22 mouse cellular contexts compared by ENCODE assay signal in genomic region chr8:96647743-96648142, GRCm38 (mm10).
DNase-seq lines count a peak whose midpoint lies in the region; ATAC-seq and TF ChIP-seq lines count a peak whose summit lies in the region.
"Had no signal": no experiment of that assay in that cellular context is flagged by ENCODE, and none has a peak within 500 bp of the region (broad histone marks: within the 10 kb centered on the region; RNA-seq: fewer than 3 reads in every experiment).

No protein-coding gene starts in this region.

- no peaks in the 10 kb centered on the region for H3K4me1 ChIP-seq in intestine, embryonic 15.5 days (replicated peaks)
- H3K4me1 ChIP-seq in intestine, postnatal 0 days (replicated peaks; ENCODE audit: control insufficient read depth, insufficient read depth, low read length), result no peaks in the 10 kb centered on the region
- no peaks in the 10 kb centered on the region for H3K4me1 ChIP-seq in kidney, embryonic 16.5 days (ENCODE audit: insufficient read depth, low read length)
- H3K4me1 ChIP-seq: embryonic facial prominence, embryonic 12.5 days; embryonic facial prominence, embryonic 15.5 days; hindbrain, embryonic 12.5 days; hindbrain, embryonic 15.5 days had no signal

- H3K4me3 ChIP-seq in intestine, embryonic 15.5 days (replicated peaks), result no peak overlapping the region
- no peak overlapping the region for H3K4me3 ChIP-seq in intestine, postnatal 0 days (ENCODE audit: low read depth, low read length)
- H3K4me3 ChIP-seq in kidney, embryonic 16.5 days (ENCODE audit: low read length), result no peak overlapping the region
- H3K4me3 ChIP-seq: embryonic facial prominence, embryonic 12.5 days; embryonic facial prominence, embryonic 15.5 days; gastrocnemius, adult 2 months; hindbrain, embryonic 12.5 days; hindbrain, embryonic 15.5 days had no signal

- no peaks in the 10 kb centered on the region for H3K36me3 ChIP-seq in intestine, embryonic 15.5 days
- no peaks in the 10 kb centered on the region for H3K36me3 ChIP-seq in intestine, postnatal 0 days (ENCODE audit: control insufficient read depth, insufficient read depth)
- H3K36me3 ChIP-seq in kidney, embryonic 16.5 days (ENCODE audit: insufficient read depth, low read length), result no peaks in the 10 kb centered on the region
- H3K36me3 ChIP-seq: embryonic facial prominence, embryonic 12.5 days; embryonic facial prominence, embryonic 15.5 days; hindbrain, embryonic 12.5 days; hindbrain, embryonic 15.5 days had no signal

- no peak overlapping the region for H3K27ac ChIP-seq in intestine, embryonic 15.5 days
- H3K27ac ChIP-seq in intestine, postnatal 0 days (ENCODE audit: low read depth, low read length), result no peak overlapping the region
- no peak overlapping the region for H3K27ac ChIP-seq in kidney, embryonic 16.5 days (ENCODE audit: low read length)
- H3K27ac ChIP-seq: embryonic facial prominence, embryonic 12.5 days; embryonic facial prominence, embryonic 15.5 days; gastrocnemius, adult 2 months; hindbrain, embryonic 12.5 days; hindbrain, embryonic 15.5 days had no signal

- no peaks in the 10 kb centered on the region for H3K27me3 ChIP-seq in intestine, embryonic 15.5 days (replicated peaks)
- no peaks in the 10 kb centered on the region for H3K27me3 ChIP-seq in intestine, postnatal 0 days (replicated peaks; ENCODE audit: control insufficient read depth, insufficient read depth, low read length)
- no peaks in the 10 kb centered on the region for H3K27me3 ChIP-seq in kidney, embryonic 16.5 days (ENCODE audit: insufficient read depth, low read length)
- H3K27me3 ChIP-seq: embryonic facial prominence, embryonic 12.5 days; embryonic facial prominence, embryonic 15.5 days; hindbrain, embryonic 12.5 days; hindbrain, embryonic 15.5 days; Patski had no signal

- no peak overlapping the region for H3K4me2 ChIP-seq in intestine, embryonic 15.5 days (replicated peaks)
- no peak overlapping the region for H3K4me2 ChIP-seq in intestine, postnatal 0 days (replicated peaks; ENCODE audit: low read depth)
- no peak overlapping the region for H3K4me2 ChIP-seq in kidney, embryonic 16.5 days (replicated peaks; ENCODE audit: low read depth, low read length)
- H3K4me2 ChIP-seq: embryonic facial prominence, embryonic 12.5 days; embryonic facial prominence, embryonic 15.5 days; heart, embryonic 11.5 days; hindbrain, embryonic 12.5 days; hindbrain, embryonic 15.5 days had no signal

- ATAC-seq in intestine, embryonic 15.5 days, result peak; percentile 62
- no peak for ATAC-seq in intestine, postnatal 0 days
- ATAC-seq in kidney, embryonic 16.5 days (ENCODE audit: low FRiP score, low TSS enrichment), result 0 out of 2 replicates have a peak, but pooled peaks have one; percentile 39
- ATAC-seq: forebrain, embryonic 14.5 days; forebrain, postnatal 0 days; Patski had no signal

- H3K9me3 ChIP-seq in intestine, embryonic 15.5 days, result no peaks in the 10 kb centered on the region
- no peaks in the 10 kb centered on the region for H3K9me3 ChIP-seq in intestine, postnatal 0 days (ENCODE audit: control insufficient read depth)
- no peaks in the 10 kb centered on the region for H3K9me3 ChIP-seq in kidney, embryonic 16.5 days (ENCODE audit: low read length)
- H3K9me3 ChIP-seq: embryonic facial prominence, embryonic 12.5 days; embryonic facial prominence, embryonic 15.5 days; hindbrain, embryonic 12.5 days; hindbrain, embryonic 15.5 days had no signal

- no peak overlapping the region for H3K9ac ChIP-seq in intestine, embryonic 15.5 days
- no peak overlapping the region for H3K9ac ChIP-seq in intestine, postnatal 0 days (ENCODE audit: low read depth, low read length)
- H3K9ac ChIP-seq in kidney, embryonic 16.5 days (replicated peaks; ENCODE audit: low read length), result no peak overlapping the region
- H3K9ac ChIP-seq: embryonic facial prominence, embryonic 12.5 days; embryonic facial prominence, embryonic 15.5 days; forebrain, postnatal 0 days; hindbrain, embryonic 12.5 days; hindbrain, embryonic 15.5 days had no signal

- DNase-seq in adrenal gland, adult (ENCODE audit: inconsistent age in 2 of 2, low spot score in 1 of 2), result peak; percentile 29 to 74
- DNase-seq in adrenal gland, postnatal 14 days, result no peak
- no peak for DNase-seq in kidney, postnatal 25 days
- no peak for DNase-seq in thymus, postnatal 14 days
- DNase-seq: cerebellum, adult 11 months; cerebellum, adult 2 months; cerebellum, adult 9-11 months; cerebellum, postnatal 25 days; forebrain, postnatal 0 days; gastrocnemius, adult 2 months; gastrocnemius, postnatal 14 days; heart, adult 11 months had no signal

- WGBS in intestine, embryonic 15.5 days, result 54% methylated on average over 5 of the region's 5 CpGs
- 51% methylated on average over 5 of the region's 5 CpGs for WGBS in intestine, postnatal 0 days
- WGBS in kidney, embryonic 16.5 days, result 34% methylated on average over 5 of the region's 5 CpGs

- TF ChIP-seq CTCF in intestine, postnatal 0 days (IDR thresholded peaks at IDR 0.05; ENCODE audit: low read depth), result no peak

Comparison
In these comparisons a context has a peak if more than half of its experiments do, and no peak if none do; other contexts are left out.
1. DNase-seq: peak in adrenal gland, adult (2 of 2); none in adrenal gland, postnatal 14 days (single experiment), kidney, postnatal 25 days (0 of 2) and thymus, postnatal 14 days (single experiment).